Mouse (Mus musculus) stomach, embryonic 14.5 days (tissue): Measurements from ENCODE around the gene Fam120a. TPM values are rescaled to one million over a fixed set of nuclear protein-coding genes. Genes with fewer than 3 reads are reported as not detected.

Experiments
- ATAC-seq: fragments of 200-750 bp; cut with Nextera tagmentation; 2 replicates; pipeline ENCODE4 v1.8.0; 2017; ENCODE audit warnings: low read depth, moderate TSS enrichment; ENCODE audit not compliant: insufficient number of reproducible peaks, insufficient read depth, low FRiP score
- H3K27ac ChIP-seq: fragments of 300-500 bp; sonication (generic); 2 replicates; pipeline ENCODE4 v1.5.1; 2014; ENCODE audit warnings: mild to moderate bottlenecking, low read length, moderate library complexity, mixed read lengths
- H3K27me3 ChIP-seq: fragments of 300-500 bp; sonication (generic); 2 replicates; pipeline ENCODE4 v1.6.1; 2014; ENCODE audit warnings: low read length, control low read depth, mixed read lengths; ENCODE audit not compliant: control insufficient read depth, insufficient read depth
- H3K36me3 ChIP-seq: fragments of 300-500 bp; sonication (generic); 2 replicates; pipeline ENCODE4 v1.6.1; 2014; ENCODE audit warnings: mild to moderate bottlenecking, control low read depth, low read length, moderate library complexity, mixed read lengths; ENCODE audit not compliant: control insufficient read depth, insufficient read depth
- H3K4me1 ChIP-seq: fragments of 300-500 bp; sonication (generic); 2 replicates; pipeline ENCODE4 v1.6.1; 2014; ENCODE audit warnings: low read length, control low read depth, mixed read lengths; ENCODE audit not compliant: control insufficient read depth, insufficient read depth
- H3K4me2 ChIP-seq: fragments of 300-500 bp; sonication (generic); replicated peaks from 2 replicates; pipeline ENCODE4 v1.6.1; 2014; ENCODE audit warnings: low read depth, low read length, control low read depth
- H3K4me3 ChIP-seq: fragments of 300-500 bp; sonication (generic); 2 replicates; pipeline ENCODE4 v1.5.1; 2014; ENCODE audit warnings: low read depth, low read length, control low read depth
- H3K9ac ChIP-seq: fragments of 300-500 bp; sonication (generic); replicated peaks from 2 replicates; pipeline ENCODE4 v1.6.1; 2014; ENCODE audit warnings: low read depth, mild to moderate bottlenecking, control low read depth, low read length, moderate library complexity, mixed read lengths
- H3K9me3 ChIP-seq: fragments of 300-500 bp; sonication (generic); 2 replicates; pipeline ENCODE4 v1.6.1; 2016; ENCODE audit warnings: low read depth, low read length, control low read depth; ENCODE audit not compliant: control insufficient read depth
- WGBS: fragments of 180-500 bp; shearing (Covaris S2); extraction: QIAGEN DNeasy Blood & Tissue Kit; methylation state at CpG from one replicate; pipeline ENCODE4 v1.1.7; 2014; 5-methylcytosine and 5-hydroxymethylcytosine counted together
- polyA plus RNA-seq: library from polyadenylated mRNA; unstranded; fragments of >200 nt; fragmentation: Nextera tagmentation; extraction: Ambion mirVana; gene quantifications from 2 replicates; pipeline ENCODE4 v1.2.1, GENCODE M21; 2014

Fam120a gene
- polyA plus RNA-seq, 1 experiment from 2014 or later, result 47.3 TPM

DNA sequence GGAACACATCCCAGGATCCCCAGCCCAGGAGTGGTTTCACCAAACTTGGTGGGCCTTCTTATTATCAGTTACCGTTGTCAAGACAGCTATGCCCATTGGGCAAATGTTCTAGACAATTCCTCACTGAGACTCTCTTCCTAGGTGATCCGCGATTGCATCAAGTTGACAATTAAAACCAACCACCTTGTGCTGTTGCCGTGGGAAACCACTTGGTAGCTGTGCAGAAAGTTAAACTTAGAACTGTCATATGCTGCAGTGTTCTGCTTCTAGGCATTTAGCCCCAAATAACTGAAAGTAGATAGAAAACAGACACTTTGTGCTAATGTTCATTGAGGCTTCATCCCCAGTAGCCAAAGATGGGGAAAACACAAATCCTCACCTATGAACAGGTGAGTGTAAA lies 28.9 kb upstream of the Fam120a start:
- Histone ChIP-seq H3K27ac (no peak overlapping the region), H3K4me1 (no peaks in the 10 kb centered on the region), H3K4me2 (no peak overlapping the region), H3K9ac (no peak overlapping the region), H3K27me3 (no peaks in the 10 kb centered on the region), H3K9me3 (no peaks in the 10 kb centered on the region), H3K36me3 (no peaks in the 10 kb centered on the region), H3K4me3 (no peak overlapping the region)
- 82% methylated on average over 4 of the region's 4 CpGs for WGBS
- no peak for ATAC-seq

- H3K9me3 ChIP-seq, result no peaks in the 10 kb centered on the region
- no peak overlapping the region for H3K4me2 ChIP-seq
- H3K36me3 ChIP-seq, result no peaks in the 10 kb centered on the region
- no peaks in the 10 kb centered on the region for H3K27me3 ChIP-seq
- 40% methylated on average over 3 of the region's 3 CpGs for WGBS
- ATAC-seq, result no peak; the same call in 1 of the 2 replicates
- no peak overlapping the region for H3K9ac ChIP-seq
- H3K4me1 ChIP-seq, result no peaks in the 10 kb centered on the region
- no peak overlapping the region for H3K27ac ChIP-seq
- no peak overlapping the region for H3K4me3 ChIP-seq
These were observed 27.1 kb upstream of the Fam120a start for GRCm38 (mm10) chr13:48994903-48995302.

DNA sequence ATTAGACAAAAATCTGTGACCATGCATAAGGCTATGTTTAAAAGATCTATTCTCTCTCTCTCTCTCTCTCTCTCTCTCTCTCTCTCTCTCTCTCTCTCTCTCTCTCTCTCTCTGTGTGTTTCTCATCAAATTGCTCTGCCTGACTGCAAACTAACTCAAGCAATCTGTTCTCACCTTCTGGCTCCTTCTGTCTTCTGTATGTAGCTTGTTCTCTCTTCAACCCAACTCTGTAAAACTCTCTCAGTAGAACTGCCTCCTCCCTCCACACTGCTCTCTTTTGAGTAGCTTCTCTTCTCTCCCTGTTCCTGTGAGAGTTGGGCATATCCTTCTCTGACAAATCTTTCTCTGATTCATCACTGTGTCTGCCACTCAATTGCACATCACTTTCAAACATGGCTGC lies 25.1 kb upstream of the Fam120a start:
- no peaks in the 10 kb centered on the region for H3K27me3 ChIP-seq
- no peak for ATAC-seq
- no peaks in the 10 kb centered on the region for H3K4me1 ChIP-seq
- H3K9ac ChIP-seq, result no peak overlapping the region
- H3K4me3 ChIP-seq, result no peak overlapping the region
- no peaks in the 10 kb centered on the region for H3K36me3 ChIP-seq
- H3K4me2 ChIP-seq, result no peak overlapping the region
- no peak overlapping the region for H3K27ac ChIP-seq
- no peaks in the 10 kb centered on the region for H3K9me3 ChIP-seq

DNA sequence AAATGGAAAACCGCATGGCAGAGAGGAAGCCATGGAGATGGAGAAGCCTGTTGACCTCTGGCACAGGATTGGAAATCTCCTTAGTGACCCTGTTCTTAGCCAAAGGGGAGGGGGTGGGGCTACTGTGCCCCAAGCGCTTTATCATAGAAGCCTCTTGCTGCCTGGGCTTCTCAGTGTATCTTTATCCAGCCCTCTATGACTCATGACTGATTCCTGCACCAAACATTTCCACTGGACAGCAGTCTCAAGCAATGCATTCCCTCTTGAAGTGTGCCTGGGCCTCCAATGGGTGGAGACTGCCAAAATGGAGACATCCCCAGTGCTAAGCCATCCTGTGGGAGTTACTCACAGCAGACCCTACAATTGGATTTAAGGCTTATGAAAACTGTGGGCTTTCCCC lies 22.3 kb upstream of the Fam120a start:
- 84% methylated on average over 2 of the region's 2 CpGs for WGBS
- no peak for ATAC-seq

DNA sequence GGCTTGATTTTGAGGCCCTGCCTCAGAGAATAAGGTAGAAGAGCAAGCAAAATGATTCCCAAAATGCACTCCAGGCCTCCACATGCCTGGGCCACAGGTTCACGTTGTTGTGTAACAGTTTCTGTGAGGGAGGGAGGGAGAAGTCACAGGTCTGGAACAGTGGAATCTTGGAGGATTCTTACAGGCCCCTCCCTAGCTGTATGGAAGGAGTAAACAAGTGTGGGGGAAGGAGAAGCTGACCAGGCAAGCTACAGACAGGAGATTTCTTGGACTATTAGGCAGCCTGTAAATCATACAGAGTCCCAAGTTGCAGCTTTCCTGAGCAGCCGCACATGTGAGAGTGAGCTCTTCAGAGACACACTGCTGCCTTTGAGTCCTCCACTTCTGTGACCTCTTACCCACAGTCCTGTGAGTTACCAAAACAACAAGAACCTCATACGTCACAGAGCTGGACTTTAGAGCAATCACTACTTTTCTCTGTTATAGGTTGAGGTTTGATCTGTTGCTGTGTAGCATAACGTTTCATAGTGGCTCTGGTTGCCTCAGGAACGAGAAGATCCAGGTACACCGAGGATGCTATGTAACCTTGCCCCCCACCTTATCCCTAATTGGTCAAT lies 14.8 kb upstream of the Fam120a start:
- Histone ChIP-seq H3K9me3 (no peaks in the 10 kb centered on the region), H3K9ac (no peak overlapping the region), H3K4me3 (no peak overlapping the region), H3K36me3 (no peaks in the 10 kb centered on the region), H3K27me3 (no peaks in the 10 kb centered on the region), H3K27ac (no peak overlapping the region), H3K4me1 (no peaks in the 10 kb centered on the region), H3K4me2 (no peak overlapping the region)
- 61% methylated on average over 6 of the region's 6 CpGs for WGBS
- no peak for ATAC-seq

More for the DNA sequence above, 22.3 kb upstream of the Fam120a start:
- no peaks in the 10 kb centered on the region for H3K4me1 ChIP-seq
- H3K4me3 ChIP-seq, result no peak overlapping the region
- H3K27me3 ChIP-seq, result no peaks in the 10 kb centered on the region
- no peaks in the 10 kb centered on the region for H3K9me3 ChIP-seq
- no peak overlapping the region for H3K27ac ChIP-seq
- no peak overlapping the region for H3K9ac ChIP-seq
- no peaks in the 10 kb centered on the region for H3K36me3 ChIP-seq
- no peak overlapping the region for H3K4me2 ChIP-seq

DNA sequence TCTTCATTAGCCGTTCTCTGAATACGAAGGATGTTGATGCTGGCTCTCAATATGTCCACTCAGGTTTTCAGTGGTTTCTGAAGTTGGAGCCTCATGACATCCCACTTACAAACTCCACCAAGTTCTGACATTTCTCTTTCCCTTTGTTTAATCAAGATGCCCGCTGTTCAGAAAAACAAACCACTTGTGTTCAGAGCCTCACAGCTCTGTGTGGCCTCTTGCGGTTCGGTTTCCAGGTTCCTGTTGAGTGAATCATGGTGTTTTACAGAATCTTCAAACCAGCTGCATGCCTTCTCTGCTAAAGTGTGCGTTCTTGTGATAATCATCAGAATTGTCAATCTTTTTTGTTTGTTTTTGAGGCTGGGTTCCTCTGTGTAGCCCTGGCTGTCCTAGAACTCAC lies 11.3 kb upstream of the Fam120a start:
- no peak for ATAC-seq
- Histone ChIP-seq H3K9ac (no peak overlapping the region), H3K4me2 (no peak overlapping the region), H3K4me1 (no peaks in the 10 kb centered on the region), H3K9me3 (no peaks in the 10 kb centered on the region), H3K27ac (no peak overlapping the region), H3K27me3 (no peaks in the 10 kb centered on the region), H3K36me3 (no peaks in the 10 kb centered on the region), H3K4me3 (no peak overlapping the region)
- 68% methylated on average over 6 of the region's 6 CpGs for WGBS

DNA sequence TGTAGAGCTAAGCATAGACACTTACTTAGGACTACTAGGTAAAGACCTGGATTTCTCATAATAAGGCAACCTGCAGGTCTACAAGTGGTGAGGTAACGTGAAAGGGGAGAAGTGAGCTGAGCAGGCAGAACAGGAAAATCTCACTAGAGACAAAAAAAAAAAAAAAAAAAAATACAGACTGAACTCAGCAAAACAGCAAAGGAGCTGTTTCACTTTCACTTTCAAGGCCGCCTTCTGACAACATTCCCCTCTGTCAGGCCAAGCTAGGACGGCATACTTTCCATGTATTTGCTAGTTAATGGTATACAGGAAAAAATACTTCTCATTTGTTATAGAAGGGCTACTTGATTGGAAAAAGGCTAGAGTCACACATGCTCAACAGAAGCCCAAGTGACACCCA lies 10.0 kb upstream of the Fam120a start:
- Histone ChIP-seq H3K4me2 (no peak overlapping the region), H3K4me1 (no peaks in the 10 kb centered on the region), H3K9me3 (no peaks in the 10 kb centered on the region), H3K9ac (no peak overlapping the region), H3K27me3 (no peaks in the 10 kb centered on the region), H3K27ac (no peak overlapping the region), H3K4me3 (no peak overlapping the region), H3K36me3 (no peaks in the 10 kb centered on the region)
- 38% methylated on average over 3 of the region's 3 CpGs for WGBS
- ATAC-seq, result no peak

DNA sequence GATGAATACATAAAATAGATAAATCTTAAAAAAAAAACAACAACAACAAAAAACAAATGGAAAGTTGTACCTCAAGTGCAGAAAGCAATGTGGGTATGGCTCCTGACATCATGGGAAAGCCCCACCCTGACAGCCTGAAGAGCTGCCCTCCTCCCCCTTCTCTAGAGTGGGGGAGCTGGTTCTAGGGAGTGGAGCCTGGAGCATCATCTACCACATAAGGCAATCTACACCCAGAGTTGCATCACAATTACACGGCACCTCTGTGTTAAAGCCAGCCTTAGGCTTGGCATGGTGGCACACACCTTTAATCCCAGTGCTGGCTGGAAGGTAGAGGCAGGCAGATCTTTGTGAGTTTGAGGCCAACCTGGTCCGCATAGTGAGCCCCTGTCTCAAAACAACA lies 6.9 kb upstream of the Fam120a start:
- no peak overlapping the region for H3K4me2 ChIP-seq
- H3K9ac ChIP-seq, result no peak overlapping the region
- 89% methylated on average over 2 of the region's 2 CpGs for WGBS
- H3K27ac ChIP-seq, result no peak overlapping the region
- no peaks in the 10 kb centered on the region for H3K27me3 ChIP-seq
- H3K9me3 ChIP-seq, result no peaks in the 10 kb centered on the region
- H3K4me1 ChIP-seq, result 0 out of 2 replicates have a peak, but pooled peaks cover 4% of the 10 kb centered on the region
- ATAC-seq, result no peak
- no peak overlapping the region for H3K4me3 ChIP-seq
- H3K36me3 ChIP-seq, result 0 out of 2 replicates have a peak, but pooled peaks cover 6% of the 10 kb centered on the region

- WGBS, result 84% methylated on average over 4 of the region's 4 CpGs
These were observed 6.4 kb upstream of the Fam120a start for GRCm38 (mm10) chr13:48974266-48974665.

More at GRCm38 (mm10) chr13:48974266-48974665, 6.4 kb upstream of the Fam120a start:
- H3K36me3 ChIP-seq, result 0 out of 2 replicates have a peak, but pooled peaks cover 6% of the 10 kb centered on the region
- H3K4me2 ChIP-seq, result no peak overlapping the region
- no peak overlapping the region for H3K4me3 ChIP-seq
- ATAC-seq, result no peak
- H3K4me1 ChIP-seq, result 0 out of 2 replicates have a peak, but pooled peaks cover 4% of the 10 kb centered on the region
- H3K27me3 ChIP-seq, result no peaks in the 10 kb centered on the region
- no peak overlapping the region for H3K9ac ChIP-seq
- H3K27ac ChIP-seq, result no peak overlapping the region
- H3K9me3 ChIP-seq, result no peaks in the 10 kb centered on the region
